Mouse (Mus musculus) erythroblast, adult 5-6 weeks (primary cell): Measurements from ENCODE around the gene Psmd12. TPM values are rescaled to one million over a fixed set of nuclear protein-coding genes. Genes with fewer than 3 reads are reported as not detected.

Source experiments
- ATAC-seq: replicated peaks from 2 replicates; pipeline ENCODE4 v1.8.0; 2016; ENCODE audit warnings: moderate number of reproducible peaks, mild to moderate bottlenecking, moderate TSS enrichment, inconsistent platforms; ENCODE audit not compliant: poor library complexity, low FRiP score, severe bottlenecking
- total RNA-seq, 2 experiments: library from RNA; stranded (forward) in 1 of 2; stranded (reverse) in 1 of 2; fragments of 150-400 nt in 1 of 2; fragments of 200-764, 138-1000 nt in 1 of 2; gene quantifications; 2 replicates each; pipeline versions ENCODE4 v1.2.3 to v1.2.4; 2015 to 2017; ENCODE audit warnings: low replicate concordance in 2 of 2

Gene Psmd12
- total RNA-seq (2015; ENCODE audit: low replicate concordance) (27.6 and 40.2 TPM in 2 replicates), total RNA-seq (2017; ENCODE audit: low replicate concordance) (41.4 and 53.5 TPM in 2 replicates)

- ATAC-seq, result peak; percentile 97
These were observed at the start of gene Psmd12 for GRCm38 (mm10) chr11:107479053-107479861. Gene Psmd12, plus strand, starts transcription at chr11:107479484.

GRCm38 (mm10) chr11:107431197-107431965 lies 47.9 kb upstream of the Psmd12 start:
- no peak for ATAC-seq

- ATAC-seq, result no peak
These were observed 43.4 kb upstream of the Psmd12 start for GRCm38 (mm10) chr11:107435776-107436449.

- no peak for ATAC-seq
These were observed 41.6 kb upstream of the Psmd12 start for GRCm38 (mm10) chr11:107437723-107438122.

GRCm38 (mm10) chr11:107438140-107438539 lies 41.1 kb upstream of the Psmd12 start:
- ATAC-seq, result no peak

- no peak for ATAC-seq
These were observed 38.2 kb upstream of the Psmd12 start for GRCm38 (mm10) chr11:107441050-107441449.

- ATAC-seq, result no peak
These were observed 35.9 kb upstream of the Psmd12 start for GRCm38 (mm10) chr11:107443121-107444095.

- no peak for ATAC-seq
These were observed 33.6 kb upstream of the Psmd12 start for GRCm38 (mm10) chr11:107445683-107446082.

GRCm38 (mm10) chr11:107446650-107447049 lies 32.6 kb upstream of the Psmd12 start:
- ATAC-seq, result no peak

- ATAC-seq, result peak; percentile 74
These were observed 31.9 kb upstream of the Psmd12 start for GRCm38 (mm10) chr11:107447349-107447748.

GRCm38 (mm10) chr11:107447915-107448314 lies 31.4 kb upstream of the Psmd12 start:
- no peak for ATAC-seq

- ATAC-seq, result peak; percentile 66
These were observed 29.9 kb upstream of the Psmd12 start for GRCm38 (mm10) chr11:107449169-107449910.

GRCm38 (mm10) chr11:107450097-107450496 lies 29.2 kb upstream of the Psmd12 start:
- ATAC-seq, result no peak

GRCm38 (mm10) chr11:107451106-107451505 lies 28.2 kb upstream of the Psmd12 start:
- peak; percentile 76 for ATAC-seq

GRCm38 (mm10) chr11:107452053-107452452 lies 27.2 kb upstream of the Psmd12 start:
- no peak for ATAC-seq

- ATAC-seq, result no peak
These were observed 24.5 kb upstream of the Psmd12 start for GRCm38 (mm10) chr11:107454546-107455462.

GRCm38 (mm10) chr11:107457282-107457681 lies 22.0 kb upstream of the Psmd12 start:
- no peak for ATAC-seq
